Mouse (Mus musculus) spleen, adult 2 months (tissue): ENCODE measurements around the gene Fastk. TPM values are rescaled to one million over a fixed set of nuclear protein-coding genes. Genes with fewer than 3 reads are reported as not detected.

ENCODE experiments used
- DNase-seq, 2 experiments: peaks; one replicate each; pipeline versions ENCODE4 v3.0.0 to v3.0.0-alpha.2; 2012 to 2021; ENCODE audit warnings: low spot score in 2 of 2, low read depth in 1 of 2
- H3K27ac ChIP-seq: fragments of 200-500 bp; 2 replicates; pipeline ENCODE4 v1.5.1; 2012; ENCODE audit warnings: low read length, inconsistent platforms; ENCODE audit not compliant: insufficient read depth
- H3K27me3 ChIP-seq: fragments of 200-500 bp; 2 replicates; pipeline ENCODE4 v1.6.1; 2012; ENCODE audit warnings: mild to moderate bottlenecking, moderate library complexity, low read length, inconsistent platforms; ENCODE audit not compliant: control insufficient read depth, insufficient read depth
- H3K36me3 ChIP-seq: fragments of 200-500 bp; 2 replicates; pipeline ENCODE4 v1.6.1; 2012; ENCODE audit warnings: mild to moderate bottlenecking, low read length, inconsistent platforms; ENCODE audit not compliant: control insufficient read depth, insufficient read depth
- H3K4me1 ChIP-seq: fragments of 200-500 bp; 2 replicates; pipeline ENCODE4 v1.6.1; 2011; ENCODE audit warnings: inconsistent platforms; ENCODE audit not compliant: control insufficient read depth, insufficient read depth, insufficient read length
- H3K4me3 ChIP-seq: fragments of 200-500 bp; 2 replicates; pipeline ENCODE4 v1.5.1; 2011; ENCODE audit warnings: mild to moderate bottlenecking, inconsistent platforms; ENCODE audit not compliant: insufficient read depth, insufficient read length; ENCODE audit errors: extremely low read depth
- CTCF ChIP-seq: fragments of 200-500 bp; IDR thresholded peaks from 2 replicates; pipeline ENCODE4 v1.5.1; 2011; ENCODE audit warnings: mild to moderate bottlenecking, inconsistent platforms; ENCODE audit not compliant: insufficient read depth, insufficient read length, insufficient replicate concordance; ENCODE audit errors: extremely low read depth
- POLR2A ChIP-seq: fragments of 200-500 bp; IDR thresholded peaks from 2 replicates; pipeline ENCODE4 v1.6.1; 2011; ENCODE audit warnings: low read depth, low read length, inconsistent platforms
- WGBS: fragments of 180-500 bp; shearing (Covaris S2); methylation state at CpG from one replicate; pipeline ENCODE4 v1.1.7; 2018; 5-methylcytosine and 5-hydroxymethylcytosine counted together
- polyA plus RNA-seq: library from polyadenylated mRNA; depleted of rRNA; stranded (reverse); fragments of >200 nt; gene quantifications from 2 replicates; pipeline ENCODE4 v1.2.3, GENCODE M21; 2012

Gene Fastk
- polyA plus RNA-seq, 1 experiment: 170 TPM

DNA sequence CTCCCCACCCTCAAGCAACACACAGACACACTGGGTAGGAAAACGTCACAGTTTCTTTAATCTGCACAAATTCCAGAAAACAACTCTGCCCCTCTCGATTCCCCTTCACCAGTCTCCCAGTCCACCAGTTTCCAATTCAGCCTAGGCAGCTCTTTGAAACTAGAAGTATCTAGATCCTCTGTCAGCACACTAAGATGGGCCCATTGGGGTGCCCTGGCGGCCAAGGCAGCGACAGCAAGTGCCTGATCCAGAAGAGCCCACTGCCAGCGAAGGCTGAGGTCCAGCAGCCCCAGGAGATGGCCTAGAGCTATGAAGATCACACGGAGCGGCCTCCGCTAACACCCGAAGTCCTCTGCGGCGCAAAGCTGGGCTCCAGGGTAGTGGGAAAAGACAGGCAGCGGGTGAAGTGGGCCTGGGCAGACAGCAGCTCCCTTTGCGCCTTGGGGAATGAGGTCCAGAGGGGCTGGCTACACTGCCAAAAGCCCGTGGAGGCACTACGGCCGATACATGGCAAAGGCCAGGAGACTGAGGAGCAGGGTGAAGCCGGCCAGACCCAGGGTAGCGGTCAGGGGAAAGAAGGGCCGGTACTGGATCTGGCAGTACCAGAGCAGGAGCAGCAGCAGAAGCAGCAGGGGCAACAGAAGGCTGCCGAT is 467 bp upstream of the Fastk start:
- Histone ChIP-seq H3K4me3 (peak overlapping the region; percentile 49), H3K27me3 (no peaks in the 10 kb centered on the region), H3K27ac (peak overlapping the region; percentile 63), H3K4me1 (peaks cover 19% of the 10 kb centered on the region), H3K36me3 (peaks cover 13% of the 10 kb centered on the region)
- TF ChIP-seq CTCF (no peak), POLR2A (no peak)
- WGBS: 73% methylated on average over 20 of the region's 20 CpGs
- DNase-seq: peak in 1 of 2 experiments; percentile 18

- H3K27me3 ChIP-seq: no peaks in the 10 kb centered on the region
- no peak for DNase-seq
- peaks cover 19% of the 10 kb centered on the region for H3K4me1 ChIP-seq
- WGBS: 90% methylated on average over 12 of the region's 12 CpGs
- H3K4me3 ChIP-seq: no peak overlapping the region
- peaks cover 19% of the 10 kb centered on the region for H3K36me3 ChIP-seq
- H3K27ac ChIP-seq: no peak overlapping the region
- no peak for TF ChIP-seq POLR2A
Observed at GRCm38 (mm10) chr5:24443927-24444326, 1.2 kb downstream of the Fastk start.

DNA sequence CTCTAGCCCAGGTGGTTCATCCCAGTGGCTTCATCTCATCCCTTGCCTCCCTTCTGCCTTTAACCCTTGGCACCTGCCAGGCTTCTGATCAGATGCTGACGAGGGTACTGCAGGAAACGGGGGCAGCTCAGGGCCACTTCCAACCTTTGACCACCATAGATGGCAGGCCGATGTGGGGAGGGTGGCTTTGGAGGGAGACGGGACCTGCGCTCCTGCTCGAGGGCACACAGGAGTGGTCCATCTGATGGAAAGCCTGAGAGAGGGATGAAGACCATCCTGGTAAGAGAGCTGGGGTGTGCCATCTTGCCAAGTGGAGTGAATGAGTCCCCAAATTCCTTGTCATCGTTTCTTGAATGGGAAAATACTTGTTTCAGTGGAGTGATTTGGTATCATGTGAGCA is 1.9 kb downstream of the Fastk start:
- peaks cover 20% of the 10 kb centered on the region for H3K36me3 ChIP-seq
- DNase-seq: no peak
- no peak for TF ChIP-seq CTCF
- no peak overlapping the region for H3K27ac ChIP-seq
- H3K4me1 ChIP-seq: peaks cover 19% of the 10 kb centered on the region
- no peaks in the 10 kb centered on the region for H3K27me3 ChIP-seq
- no peak overlapping the region for H3K4me3 ChIP-seq
- 89% methylated on average over 7 of the region's 7 CpGs for WGBS

GRCm38 (mm10) chr5:24442029-24442428 is 3.1 kb downstream of the Fastk start:
- Histone ChIP-seq H3K4me1 (peaks cover 16% of the 10 kb centered on the region), H3K4me3 (no peak overlapping the region), H3K27me3 (no peaks in the 10 kb centered on the region), H3K36me3 (peaks cover 20% of the 10 kb centered on the region), H3K27ac (no peak overlapping the region)
- no peak for DNase-seq
- TF ChIP-seq CTCF (no peak), POLR2A (no peak)
- WGBS: 77% methylated on average over 9 of the region's 9 CpGs

DNA sequence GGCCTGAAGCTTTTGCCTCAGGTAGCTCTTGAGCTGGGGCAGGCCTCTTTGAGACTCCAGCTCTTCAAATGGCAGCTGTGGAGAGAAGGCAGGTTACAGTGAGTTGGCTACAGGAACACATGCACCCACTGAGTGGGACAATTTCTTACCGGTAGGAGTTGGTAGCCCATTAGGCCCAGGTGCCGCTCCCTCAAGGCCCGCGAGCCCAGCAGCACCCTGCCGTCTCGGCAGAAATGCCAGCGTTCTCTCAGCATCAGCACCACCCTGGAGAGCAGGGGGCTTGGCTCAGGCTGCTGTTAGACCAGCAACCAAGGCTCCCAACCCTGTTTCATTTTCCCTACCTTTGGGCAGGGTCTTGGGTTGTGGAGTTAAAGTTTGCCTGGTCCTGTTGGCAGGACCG is 3.9 kb downstream of the Fastk start:
- Histone ChIP-seq H3K27ac (no peak overlapping the region), H3K27me3 (no peaks in the 10 kb centered on the region), H3K4me1 (peaks cover 13% of the 10 kb centered on the region; the same call in 1 of the 2 replicates), H3K4me3 (no peak overlapping the region), H3K36me3 (peaks cover 25% of the 10 kb centered on the region)
- TF ChIP-seq POLR2A (no peak), CTCF (no peak)
- 94% methylated on average over 8 of the region's 8 CpGs for WGBS
- no peak for DNase-seq

GRCm38 (mm10) chr5:24433993-24434392 is 11.1 kb downstream of the Fastk start:
- Histone ChIP-seq H3K4me1 (no peaks in the 10 kb centered on the region), H3K27ac (no peak overlapping the region), H3K4me3 (no peak overlapping the region), H3K36me3 (peaks cover 62% of the 10 kb centered on the region), H3K27me3 (no peaks in the 10 kb centered on the region)
- no peak for TF ChIP-seq POLR2A
- no peak for TF ChIP-seq CTCF
- 95% methylated on average over 8 of the region's 8 CpGs for WGBS
- DNase-seq: no peak

- H3K4me3 ChIP-seq: no peak overlapping the region
- H3K36me3 ChIP-seq: peaks cover 35% of the 10 kb centered on the region
- no peaks in the 10 kb centered on the region for H3K27me3 ChIP-seq
- TF ChIP-seq CTCF (no peak), POLR2A (no peak)
- peaks cover 10% of the 10 kb centered on the region; the same call in 1 of the 2 replicates for H3K4me1 ChIP-seq
- no peak for DNase-seq
- 87% methylated on average over 9 of the region's 9 CpGs for WGBS
- no peak overlapping the region for H3K27ac ChIP-seq
Observed at GRCm38 (mm10) chr5:24428596-24428995, 16.5 kb downstream of the Fastk start.
